Mouse (Mus musculus): ENCODE results near the gene Col16a1. TPM values are rescaled to one million over a fixed set of nuclear protein-coding genes. Genes with fewer than 3 reads are reported as not detected.
A peak's percentile ranks its signal among the peaks of the same experiment; 100 is the strongest.

Col16a1 gene
- total RNA-seq (2021), result 10 to 100 TPM; 61.7 to 92.4 TPM
- long read RNA-seq, experiment 1, partial matches to known transcripts, result 39 of 118 reads
- long read RNA-seq, experiment 1, other reads (novel, unspliced or antisense), result 76 of 118 reads
- long read RNA-seq, experiment 2, partial matches to known transcripts, result 40 of 80 reads
- long read RNA-seq, experiment 2, other reads (novel, unspliced or antisense), result 40 of 80 reads

DNA sequence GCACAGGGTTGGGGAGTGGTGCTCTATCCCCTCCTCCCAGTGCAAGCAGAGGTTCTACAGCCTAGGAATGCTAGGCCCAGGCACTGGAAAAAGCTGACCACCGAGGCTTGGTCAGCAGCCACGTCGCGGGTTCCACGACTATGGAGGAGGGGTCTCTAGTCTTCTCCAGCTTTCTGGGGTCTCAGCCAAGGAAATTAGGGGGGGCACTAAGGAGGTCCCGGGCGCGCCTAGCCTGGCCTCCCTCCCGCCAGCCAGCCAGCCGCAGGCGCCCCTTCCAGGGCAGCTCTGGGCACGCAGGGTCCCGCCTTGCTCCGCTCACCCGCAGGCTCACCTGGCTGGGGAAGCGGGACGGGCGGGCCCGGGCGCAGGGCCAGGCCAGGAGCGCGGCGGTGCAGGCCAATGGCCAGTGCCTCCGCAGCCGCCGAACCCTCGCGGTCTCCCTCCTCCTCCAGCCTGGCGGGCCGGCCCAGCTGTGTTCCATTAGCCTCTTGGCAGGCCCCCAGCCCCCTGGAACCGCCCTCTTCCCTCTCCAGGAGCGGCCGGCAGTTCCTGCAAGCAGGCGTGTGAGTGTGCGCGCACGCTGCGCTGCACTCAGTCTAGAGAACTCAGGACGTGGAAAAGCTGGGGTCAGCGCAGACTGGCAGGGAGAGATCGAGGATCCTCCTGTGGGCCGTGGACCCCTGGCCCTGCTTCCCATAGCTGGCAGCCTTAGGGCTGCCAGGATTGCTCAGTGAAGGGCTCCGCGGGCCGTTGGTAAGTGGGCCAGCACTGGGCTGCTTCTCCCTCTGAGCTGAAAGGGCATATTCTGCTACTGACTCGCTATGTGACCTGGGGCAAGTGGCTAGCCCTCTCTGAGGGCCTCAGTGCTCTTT is at the start of gene Col16a1:
Gene Col16a1, plus strand, starts transcription at position 510 of the 872 bp plus-strand sequence.
- DNase-seq, result peak; percentile 99

DNA sequence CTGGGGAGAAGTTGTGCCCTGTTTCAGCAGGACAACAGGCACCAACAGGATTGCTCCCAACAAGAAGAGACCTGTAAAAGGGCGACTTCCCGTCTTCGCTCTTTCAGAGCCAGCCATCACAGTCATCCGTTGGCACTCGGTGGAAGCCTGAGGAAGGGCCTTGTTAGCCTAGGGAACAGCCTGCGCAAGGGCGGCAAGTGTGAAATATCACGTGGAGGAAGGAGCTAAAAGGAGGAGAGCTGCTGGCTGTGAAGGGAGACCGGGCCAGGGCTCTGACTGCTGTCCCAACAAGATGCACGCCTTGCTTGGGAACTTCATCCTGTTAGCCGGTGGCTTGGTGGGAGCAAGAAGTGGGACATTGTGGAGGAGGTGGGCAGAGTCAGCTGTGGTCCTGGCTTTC is 49.5 kb upstream of the Col16a1 start:
- DNase-seq, result no peak

- DNase-seq, result no peak
These were observed 45.9 kb upstream of the Col16a1 start for GRCm38 (mm10) chr4:130001710-130002109.

- DNase-seq, result no peak
These were observed 45.5 kb upstream of the Col16a1 start for GRCm38 (mm10) chr4:130002157-130002556.

DNA sequence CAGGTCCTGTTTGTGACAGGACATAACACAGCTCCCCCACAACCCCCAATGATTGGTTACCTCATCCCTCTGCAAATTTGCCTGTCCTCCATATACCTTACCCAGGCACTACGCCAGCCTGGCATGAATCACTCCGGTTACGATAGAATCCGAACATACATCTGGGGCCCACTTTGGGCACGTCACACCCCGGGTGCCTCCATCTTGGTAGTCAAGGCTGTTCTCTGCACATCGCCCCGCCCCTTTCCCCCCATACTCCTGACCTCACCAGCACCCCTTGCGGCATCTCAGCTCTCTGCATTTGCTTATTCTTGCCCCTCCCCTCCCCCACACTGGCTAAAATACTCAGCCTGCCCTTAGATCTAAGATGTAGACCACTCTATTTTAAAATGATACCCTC is 42.0 kb upstream of the Col16a1 start:
- DNase-seq, result no peak

GRCm38 (mm10) chr4:130006533-130006932 is 41.1 kb upstream of the Col16a1 start:
- DNase-seq, result no peak

DNA sequence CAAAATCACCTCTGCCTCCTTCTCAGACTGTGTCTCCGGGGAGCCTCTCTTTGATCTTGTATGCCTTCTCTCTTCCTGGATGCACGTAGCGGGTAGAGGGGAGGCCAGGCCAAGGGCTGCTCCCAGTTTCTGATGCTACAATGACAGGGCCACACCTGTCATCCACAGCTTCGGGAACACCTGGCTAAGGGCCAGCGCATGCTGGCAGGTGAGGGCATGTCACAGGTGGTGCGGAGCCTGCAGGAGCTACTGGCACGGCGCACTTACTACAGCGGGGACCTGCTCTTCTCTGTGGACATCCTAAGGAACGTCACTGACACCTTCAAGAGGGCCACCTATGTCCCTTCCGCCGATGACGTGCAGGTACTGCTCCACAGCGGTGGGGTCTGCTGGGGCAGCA is 38.6 kb upstream of the Col16a1 start:
- no peak for DNase-seq

- DNase-seq, result no peak
These were observed 36.9 kb upstream of the Col16a1 start for GRCm38 (mm10) chr4:130010723-130011122.

DNA sequence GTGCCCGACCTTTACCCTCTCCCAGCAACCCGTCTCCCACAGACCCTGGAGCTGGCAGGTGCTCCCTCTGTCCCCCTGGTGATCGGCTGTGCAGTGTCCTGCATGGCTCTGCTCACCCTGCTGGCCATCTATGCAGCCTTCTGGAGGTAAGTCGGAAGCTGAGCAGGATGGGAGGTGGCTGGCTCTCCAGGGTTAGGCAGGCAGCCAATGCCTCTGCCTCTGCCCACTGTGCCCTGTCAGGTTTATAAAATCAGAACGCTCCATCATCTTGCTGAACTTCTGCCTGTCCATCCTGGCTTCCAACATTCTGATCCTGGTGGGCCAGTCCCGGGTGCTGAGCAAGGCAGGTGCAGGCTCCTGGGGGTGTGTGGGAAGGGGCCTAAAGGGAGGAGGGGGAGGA is 35.4 kb upstream of the Col16a1 start:
- no peak for DNase-seq

DNA sequence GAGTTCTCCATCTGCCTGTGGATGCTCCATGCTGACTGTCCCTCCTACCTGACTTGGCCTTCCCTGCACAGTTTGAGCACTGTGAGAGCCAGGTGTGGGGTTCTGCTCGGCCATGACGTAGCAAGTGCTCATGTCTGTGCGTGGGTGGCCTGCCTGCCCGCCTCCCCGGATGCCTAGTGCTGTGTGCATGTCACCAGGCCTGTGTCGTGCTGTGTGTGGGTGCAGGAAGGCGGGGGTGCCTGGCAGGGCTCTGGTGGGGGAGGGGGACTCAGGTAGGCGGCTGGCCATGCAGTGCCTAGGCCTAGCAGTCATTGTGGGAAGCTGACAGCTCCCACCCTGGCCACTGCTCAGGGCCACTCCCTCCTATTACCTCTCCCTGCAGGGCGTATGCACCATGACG is 34.5 kb upstream of the Col16a1 start:
- no peak for DNase-seq

DNA sequence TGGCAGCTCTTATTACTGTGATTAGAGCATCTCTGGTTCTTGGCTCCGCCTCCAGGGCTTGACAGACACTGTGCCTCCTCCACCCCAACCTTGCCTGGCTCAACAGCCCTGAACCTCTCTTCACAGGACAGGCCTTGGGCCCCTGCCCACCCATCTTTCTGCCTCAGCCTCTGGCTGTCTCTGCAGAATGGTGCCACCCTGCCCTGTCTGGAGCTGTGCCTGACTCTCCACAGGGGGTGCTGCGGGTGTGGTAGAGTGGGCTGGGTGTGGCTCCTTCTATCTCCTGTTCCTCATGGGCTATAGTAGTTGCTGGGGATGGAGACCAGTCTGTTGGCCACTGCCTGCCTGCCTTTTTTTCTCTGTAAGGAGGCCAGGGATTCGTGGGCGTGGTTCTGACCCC is 31.6 kb upstream of the Col16a1 start:
- no peak for DNase-seq

DNA sequence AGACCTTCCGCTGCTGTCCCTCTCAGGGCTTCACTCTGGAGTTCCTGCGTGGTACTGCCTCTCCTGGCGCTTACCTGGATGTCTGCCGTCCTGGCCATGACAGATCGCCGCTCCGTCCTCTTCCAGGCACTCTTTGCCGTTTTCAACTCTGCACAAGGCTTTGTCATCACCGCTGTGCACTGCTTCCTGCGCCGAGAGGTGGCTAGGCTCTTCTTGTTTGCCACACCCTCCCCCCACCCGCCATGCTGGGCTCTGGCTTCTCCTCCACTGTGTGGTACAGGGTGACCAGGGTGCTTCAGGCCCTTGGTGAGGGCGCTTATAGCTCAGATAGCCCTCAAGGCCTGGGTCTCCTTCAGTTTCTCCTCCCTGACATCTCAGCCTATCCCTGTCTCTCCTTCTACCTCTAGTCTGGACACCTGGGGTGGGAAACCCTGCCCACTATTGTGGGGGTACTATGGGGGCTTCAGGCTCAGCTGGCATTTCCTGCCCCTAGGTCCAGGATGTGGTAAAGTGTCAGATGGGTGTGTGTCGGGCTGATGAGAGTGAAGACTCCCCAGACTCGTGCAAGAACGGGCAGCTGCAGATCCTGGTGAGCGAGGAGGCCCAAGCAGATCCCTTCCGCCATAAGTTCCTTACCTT is 30.5 kb upstream of the Col16a1 start:
- no peak for DNase-seq

- no peak for DNase-seq
These were observed 24.7 kb upstream of the Col16a1 start for GRCm38 (mm10) chr4:130022952-130023351.

DNA sequence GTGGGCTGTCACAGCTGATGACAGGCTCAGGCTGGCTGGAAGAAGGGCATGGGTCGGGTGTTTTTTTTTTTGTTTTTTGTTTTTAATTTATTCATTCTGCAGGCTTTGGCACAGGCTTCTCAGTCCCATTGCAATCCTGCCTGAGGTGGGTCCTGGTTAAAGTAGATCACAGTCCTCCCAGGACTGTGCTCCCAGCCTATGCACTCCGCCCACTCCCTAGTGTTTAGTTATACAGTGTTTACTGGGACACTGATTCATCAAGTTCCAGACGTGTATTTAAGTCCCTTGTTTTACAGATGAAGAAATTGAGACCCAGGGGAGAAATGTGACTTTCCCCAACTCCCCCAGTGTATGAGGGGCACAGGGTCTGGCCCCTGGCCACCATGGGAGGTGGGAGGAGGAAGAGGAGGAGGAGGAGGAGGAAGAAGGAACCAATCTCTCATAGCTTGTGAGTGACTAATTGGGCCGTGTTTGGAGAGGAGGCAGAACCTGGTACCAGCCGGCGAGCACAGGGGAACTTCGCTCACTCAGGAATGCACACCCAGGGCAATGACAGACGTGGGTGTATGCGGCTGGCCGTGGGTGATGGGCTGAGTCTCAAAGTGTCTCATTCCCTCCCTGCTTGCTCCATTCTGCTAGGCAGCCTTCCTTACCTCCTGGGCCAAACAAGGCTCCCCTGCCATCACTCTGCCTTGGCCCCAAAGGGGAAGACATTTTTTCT is 24.0 kb upstream of the Col16a1 start:
- DNase-seq, result no peak

DNA sequence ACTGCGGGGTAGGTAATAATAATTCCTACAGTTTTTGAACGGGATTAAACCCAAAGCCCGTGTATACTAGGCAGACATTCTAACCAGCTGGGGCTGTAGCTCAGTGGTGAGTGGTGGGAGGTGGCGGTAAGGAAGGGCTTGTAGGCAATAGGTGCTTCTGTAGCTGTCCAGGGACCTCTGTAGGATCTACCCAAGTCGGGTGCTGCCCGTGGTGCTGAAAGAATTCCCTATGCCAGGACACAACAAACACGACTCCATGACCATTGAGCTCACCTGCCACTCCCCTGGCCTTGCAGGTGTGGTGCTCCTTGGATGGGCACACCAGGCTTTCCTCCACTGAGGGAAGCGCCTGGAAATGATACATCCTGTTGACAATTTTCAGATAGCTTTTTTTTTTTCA is 22.1 kb upstream of the Col16a1 start:
- DNase-seq, result no peak

- no peak for DNase-seq
These were observed 16.5 kb upstream of the Col16a1 start for GRCm38 (mm10) chr4:130031146-130031545.

GRCm38 (mm10) chr4:130033496-130033895 is 14.1 kb upstream of the Col16a1 start:
- no peak for DNase-seq

- DNase-seq, result peak; percentile 48
These were observed 11.5 kb upstream of the Col16a1 start for GRCm38 (mm10) chr4:130036112-130036511.

DNA sequence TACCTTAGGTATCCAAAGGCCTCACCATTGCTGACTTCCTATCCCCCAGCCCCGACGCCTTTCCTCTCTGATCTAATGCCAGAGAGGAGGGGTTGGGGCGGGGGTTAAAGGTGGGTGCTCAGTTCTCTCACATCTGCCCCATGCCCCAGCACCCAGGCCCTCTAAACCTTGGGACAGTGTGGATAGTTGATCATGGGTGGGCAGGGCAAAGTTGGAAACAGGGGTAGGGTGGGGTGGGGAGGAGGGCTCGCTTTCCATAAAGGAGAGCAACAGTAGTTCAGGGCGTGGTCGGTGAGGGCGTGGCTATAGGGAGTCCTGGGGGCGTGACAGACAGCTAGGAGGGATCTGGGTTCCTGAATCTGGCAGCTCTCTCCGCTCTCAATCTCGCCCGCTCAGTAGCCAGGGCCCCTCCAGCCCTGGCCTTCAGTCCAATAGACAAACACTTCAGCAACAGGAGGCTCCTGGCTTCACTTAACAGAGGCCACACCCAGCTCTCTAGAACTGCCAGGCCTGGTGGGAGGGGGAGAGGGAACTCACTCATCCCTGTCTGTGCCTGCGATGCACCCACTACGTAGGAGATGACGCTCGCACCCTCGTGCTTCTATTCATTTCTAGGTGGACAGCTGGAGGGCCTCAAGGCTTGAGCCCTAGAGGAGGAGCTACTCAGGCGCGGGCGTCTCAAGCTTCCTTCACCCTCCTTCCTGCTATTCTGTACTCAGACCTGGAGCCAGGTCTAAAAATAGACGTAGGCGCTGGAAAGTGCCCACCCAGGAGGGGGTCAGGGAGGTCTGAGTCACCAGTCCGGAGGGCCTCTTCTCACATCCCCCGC is 10.9 kb upstream of the Col16a1 start:
- peak; percentile 58 for DNase-seq

DNA sequence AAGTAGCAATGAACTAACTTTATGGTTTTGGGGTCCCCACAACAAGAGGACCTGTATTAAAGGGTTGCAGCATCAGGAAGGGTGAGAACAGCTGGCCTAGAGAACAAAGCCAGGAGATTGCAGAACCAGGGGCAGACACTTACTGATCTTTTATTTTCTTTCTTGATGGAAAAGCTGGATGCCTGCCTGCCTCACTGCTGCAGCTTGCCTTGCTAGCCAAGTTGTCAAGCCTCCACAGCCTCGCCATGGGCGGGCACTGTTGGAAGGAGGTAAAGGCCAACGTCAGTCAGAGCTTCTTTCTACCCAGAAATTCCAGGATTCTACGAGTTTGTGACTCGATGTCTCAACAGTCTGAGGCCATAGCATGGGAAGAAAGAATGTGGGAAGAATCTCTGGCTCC is 8.3 kb upstream of the Col16a1 start:
- DNase-seq, result no peak

DNA sequence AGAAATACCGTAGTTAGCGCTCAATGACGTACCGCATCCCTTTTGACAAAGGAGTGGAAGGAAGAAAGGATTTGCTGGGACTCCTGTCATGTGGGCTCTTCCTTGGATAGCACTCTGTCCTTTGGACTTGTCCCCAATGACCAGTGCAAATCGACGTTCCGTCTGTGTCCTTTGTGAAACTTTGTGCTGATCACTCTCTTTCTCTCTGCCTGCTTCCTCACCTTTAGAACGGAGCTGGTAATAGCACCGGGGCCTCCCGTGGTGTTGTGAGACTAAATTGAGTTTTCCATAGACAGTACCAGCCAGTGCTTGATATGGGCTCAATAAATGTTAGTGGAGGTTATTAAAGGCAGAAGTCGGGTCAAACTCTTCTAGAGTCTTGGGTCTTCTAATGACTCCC is 6.6 kb upstream of the Col16a1 start:
- no peak for DNase-seq

DNA sequence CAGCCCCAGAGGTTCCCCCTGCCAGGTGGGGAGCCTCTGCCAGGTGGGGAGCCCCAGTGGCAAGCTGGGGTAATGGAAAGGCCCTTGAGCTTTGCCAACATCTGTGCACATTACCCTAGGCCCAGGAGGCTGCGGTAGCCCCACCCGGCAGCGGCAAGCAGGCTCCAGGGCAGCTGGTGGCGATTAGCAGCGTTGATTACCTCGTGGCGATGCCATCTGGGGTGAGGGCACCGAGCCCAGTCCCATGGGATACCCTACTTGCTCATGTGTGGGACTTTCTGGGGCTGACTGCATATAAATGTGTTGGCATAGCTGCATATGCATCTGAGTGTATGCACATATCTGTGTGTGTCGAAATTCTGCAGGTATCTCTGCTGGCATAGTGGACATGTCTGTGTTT is 3.4 kb upstream of the Col16a1 start:
- no peak for DNase-seq

Data from gastrocnemius, postnatal 10 days (tissue).